Comparison of ENCODE assay signal across 8 mouse cellular contexts in the genomic region with DNA sequence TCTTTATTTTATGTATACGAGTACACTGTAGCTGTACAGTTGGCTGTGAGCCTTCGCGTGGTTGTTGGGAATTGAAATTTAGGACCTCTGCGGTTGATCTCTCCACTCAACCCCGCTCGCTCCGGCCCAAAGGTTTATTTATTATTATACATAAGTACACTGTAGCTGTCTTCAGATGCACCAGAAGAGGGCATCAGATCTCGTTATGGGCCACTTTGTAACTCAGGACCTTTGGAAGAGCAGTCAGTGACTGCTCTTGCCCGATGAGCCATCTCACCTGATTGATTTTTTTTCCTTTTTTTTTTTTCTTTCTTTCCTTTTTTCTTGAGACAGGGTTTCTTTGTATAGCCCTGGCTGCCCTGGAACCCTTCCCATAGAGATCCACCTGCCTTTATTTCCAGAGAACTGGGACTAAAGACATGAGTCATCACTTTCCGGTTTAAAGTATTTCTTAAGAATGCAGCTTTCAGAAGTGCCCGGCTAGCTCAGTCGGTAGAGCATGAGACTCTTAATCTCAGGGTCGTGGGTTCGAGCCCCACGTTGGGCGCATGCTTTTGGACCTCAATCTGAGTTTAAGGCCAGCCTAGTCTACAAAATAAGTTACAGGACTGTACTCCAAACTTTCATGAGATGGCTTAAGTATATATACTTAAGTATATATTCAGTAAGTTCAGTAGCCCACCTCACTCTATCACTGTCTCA. TPM values are rescaled to one million over a fixed set of nuclear protein-coding genes. Genes with fewer than 3 reads are reported as not detected.
DNase-seq lines count a peak whose midpoint lies in the region; ATAC-seq lines count a peak whose summit lies in the region.

No protein-coding gene starts in this region.

- peaks cover 9% of the 10 kb centered on the region; the same call in 1 of the 2 replicates for H3K27me3 ChIP-seq in lung, embryonic 16.5 days (ENCODE audit: control insufficient read depth, insufficient read depth, low read depth, low read length)
- H3K27me3 ChIP-seq in intestine, embryonic 15.5 days (replicated peaks), result peaks cover 14% of the 10 kb centered on the region
- peaks cover 8% of the 10 kb centered on the region for H3K27me3 ChIP-seq in liver, embryonic 16.5 days (ENCODE audit: control insufficient read depth, insufficient read depth, low read depth, low read length)

- H3K36me3 ChIP-seq in lung, embryonic 16.5 days (ENCODE audit: control insufficient read depth, insufficient read depth, low read length), result no peaks in the 10 kb centered on the region
- H3K36me3 ChIP-seq in intestine, embryonic 15.5 days, result no peaks in the 10 kb centered on the region
- H3K36me3 ChIP-seq in liver, embryonic 16.5 days (ENCODE audit: control insufficient read depth, insufficient read depth), result no peaks in the 10 kb centered on the region

- no peak overlapping the region for H3K9ac ChIP-seq in lung, embryonic 16.5 days (ENCODE audit: low read length)
- H3K9ac ChIP-seq in intestine, embryonic 15.5 days, result no peak overlapping the region
- peak overlapping the region; percentile 58 for H3K9ac ChIP-seq in liver, embryonic 16.5 days (ENCODE audit: low read depth, low read length)

- no peak for DNase-seq in lung, postnatal 14 days
- DNase-seq in Muller cell, postnatal 12 days (ENCODE audit: inconsistent ontology term), result peak; percentile 81
- DNase-seq in embryo, embryonic 9.5 days (ENCODE audit: extremely low spot score), result peak; percentile 85
- DNase-seq in urinary bladder, postnatal 4 days (ENCODE audit: low spot score in 2 of 2), result no peak
- DNase-seq in ovary, postnatal 10 days (ENCODE audit: low spot score), result no peak

- H3K4me1 ChIP-seq in lung, embryonic 16.5 days (replicated peaks; ENCODE audit: control insufficient read depth, insufficient read depth, low read length), result no peaks in the 10 kb centered on the region
- H3K4me1 ChIP-seq in intestine, embryonic 15.5 days (replicated peaks), result peaks cover 6% of the 10 kb centered on the region; the same call in 1 of the 2 replicates
- peaks cover 41% of the 10 kb centered on the region for H3K4me1 ChIP-seq in liver, embryonic 16.5 days (ENCODE audit: control insufficient read depth, low read depth, low read length)

- ATAC-seq in lung, embryonic 16.5 days (ENCODE audit: low read depth), result peak; percentile 62; the same call in 1 of the 2 replicates
- peak; percentile 83 for ATAC-seq in intestine, embryonic 15.5 days
- peak; percentile 65 for ATAC-seq in liver, embryonic 16.5 days (ENCODE audit: low read depth)

- H3K4me2 ChIP-seq in lung, embryonic 16.5 days (ENCODE audit: low read depth, low read length), result peak overlapping the region; percentile 1; the same call in 1 of the 2 replicates
- peak overlapping the region; percentile 40 for H3K4me2 ChIP-seq in intestine, embryonic 15.5 days (replicated peaks)
- H3K4me2 ChIP-seq in liver, embryonic 16.5 days (ENCODE audit: low read depth, low read length), result peak overlapping the region; percentile 62

- H3K9me3 ChIP-seq in lung, embryonic 16.5 days (ENCODE audit: control insufficient read depth, low read length), result no peaks in the 10 kb centered on the region
- H3K9me3 ChIP-seq in intestine, embryonic 15.5 days, result no peaks in the 10 kb centered on the region
- no peaks in the 10 kb centered on the region for H3K9me3 ChIP-seq in liver, embryonic 16.5 days (replicated peaks; ENCODE audit: control insufficient read depth, low read length)

- no peak overlapping the region for H3K27ac ChIP-seq in lung, embryonic 16.5 days (ENCODE audit: low read length)
- no peak overlapping the region for H3K27ac ChIP-seq in intestine, embryonic 15.5 days
- peak overlapping the region; percentile 84 for H3K27ac ChIP-seq in liver, embryonic 16.5 days (ENCODE audit: low read length)

- H3K4me3 ChIP-seq in lung, embryonic 16.5 days (ENCODE audit: low read length), result peak overlapping the region; percentile 1; the same call in 1 of the 2 replicates
- peak overlapping the region; percentile 14 for H3K4me3 ChIP-seq in intestine, embryonic 15.5 days (replicated peaks)
- peak overlapping the region; percentile 51 for H3K4me3 ChIP-seq in liver, embryonic 16.5 days (ENCODE audit: low read depth, low read length)

- WGBS in lung, embryonic 16.5 days, result 7% methylated on average over 16 of the region's 16 CpGs
- 8% methylated on average over 16 of the region's 16 CpGs for WGBS in intestine, embryonic 15.5 days
- 4% methylated on average over 16 of the region's 16 CpGs for WGBS in liver, embryonic 16.5 days (ENCODE audit: insufficient replicate concordance)

RNA-seq across cellular contexts. Expression of gene BC107364, which starts 24.2 kb away (rescaled TPM):
- 0.30 and 0.34 TPM in 2 replicates for polyA plus RNA-seq in lung, embryonic 16.5 days (2015; fragmentation: Nextera tagmentation; extraction: Ambion mirVana)
- 0.14 and 0.20 TPM in 2 replicates for polyA plus RNA-seq in intestine, embryonic 15.5 days (2015; fragmentation: Nextera tagmentation; extraction: Ambion mirVana)
- not detected in 2 replicates for polyA plus RNA-seq in liver, embryonic 16.5 days (2015; fragmentation: Nextera tagmentation; extraction: Ambion mirVana)

Comparison
In these comparisons a context has a peak if more than half of its experiments do, and no peak if none do; other contexts are left out.
1. H3K4me2 ChIP-seq: peak in every context shown above with its lines; median percentile 62 in liver, embryonic 16.5 days; 40 in intestine, embryonic 15.5 days; 1 in lung, embryonic 16.5 days.
2. H3K4me3 ChIP-seq: peak in every context shown above with its lines; median percentile 51 in liver, embryonic 16.5 days; 14 in intestine, embryonic 15.5 days; 1 in lung, embryonic 16.5 days.
3. DNase-seq: peak in Muller cell, postnatal 12 days (single experiment) and embryo, embryonic 9.5 days (single experiment); none in lung, postnatal 14 days (single experiment), urinary bladder, postnatal 4 days (0 of 2) and ovary, postnatal 10 days (single experiment).
4. Peak in every context shown above with its lines, with median percentiles within 50 percentile points of each other: ATAC-seq.